Mouse (Mus musculus) kidney, postnatal 10 days (tissue): ENCODE results near the gene Unc80.

Experiments
- DNase-seq: peaks from one replicate; pipeline ENCODE4 v3.0.0; 2021; ENCODE audit warnings: mixed read lengths

Unc80 gene

GRCm38 (mm10) chr1:66467821-66468703 lies at the start of gene Unc80:
TSS of gene Unc80 (plus strand) at chr1:66468367.
- DNase-seq, result peak; percentile 80

GRCm38 (mm10) chr1:66426073-66426472 lies 42.1 kb upstream of the Unc80 start:
- no peak for DNase-seq

- DNase-seq, result no peak
Measured at GRCm38 (mm10) chr1:66430962-66431361, 37.2 kb upstream of the Unc80 start.

- no peak for DNase-seq
Measured at GRCm38 (mm10) chr1:66431472-66431871, 36.7 kb upstream of the Unc80 start.

DNA sequence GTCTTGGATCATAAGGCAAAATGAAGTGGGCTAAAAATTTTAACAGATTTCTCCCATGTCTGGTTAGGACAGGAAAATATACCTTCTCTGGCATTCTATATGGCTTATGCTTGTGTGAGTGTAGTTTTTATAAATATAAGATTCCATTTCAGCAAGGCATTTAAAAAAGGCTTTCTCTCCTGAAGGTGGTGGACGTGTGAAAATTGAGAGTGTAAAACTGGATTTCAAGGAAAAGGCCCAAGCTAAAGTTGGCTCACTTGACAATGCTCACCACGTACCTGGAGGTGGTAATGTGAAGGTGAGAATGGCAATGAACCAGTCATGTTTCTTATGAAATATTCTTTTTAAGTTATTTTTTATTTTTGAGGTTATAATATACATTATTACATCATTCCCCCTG lies 30.1 kb upstream of the Unc80 start:
- DNase-seq, result no peak

DNA sequence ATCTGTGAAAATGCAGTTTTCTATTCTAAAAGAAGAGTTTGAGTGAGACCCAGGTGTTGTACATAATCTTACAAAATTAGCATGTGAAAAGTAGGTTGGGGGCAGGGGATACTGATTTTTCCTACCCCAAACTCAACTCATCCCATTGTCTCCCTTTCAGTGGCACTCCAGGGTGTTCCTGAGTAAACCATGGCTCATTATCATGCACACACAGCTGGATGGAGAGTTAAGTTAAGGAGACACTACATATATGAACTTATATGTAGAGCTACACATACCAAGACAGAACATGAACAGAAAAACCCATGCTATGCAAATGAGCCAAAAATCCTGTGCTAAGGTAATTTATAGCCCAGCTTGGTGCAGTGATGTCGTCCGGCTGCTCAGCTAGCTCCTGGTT lies 25.2 kb upstream of the Unc80 start:
- DNase-seq, result no peak

DNA sequence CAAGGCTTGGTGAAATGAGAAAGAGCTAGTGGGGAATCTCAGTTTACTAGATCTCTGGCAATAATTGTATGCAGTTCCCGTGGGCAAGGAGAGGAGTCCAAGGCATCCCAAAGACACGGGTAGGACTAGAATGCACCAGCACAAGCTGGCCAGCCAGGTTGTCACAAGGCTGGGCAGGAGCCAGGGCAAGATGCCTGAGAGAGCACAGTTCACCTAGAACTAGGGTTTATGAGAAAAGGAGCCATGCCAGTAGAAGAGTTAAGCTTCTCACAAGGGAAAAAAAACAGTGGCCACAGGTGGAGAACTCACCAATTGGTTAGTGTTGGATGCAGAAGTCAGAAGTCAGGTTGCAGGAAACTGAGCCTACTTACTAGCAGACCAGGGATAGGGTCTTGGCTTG lies 18.7 kb upstream of the Unc80 start:
- no peak for DNase-seq

DNA sequence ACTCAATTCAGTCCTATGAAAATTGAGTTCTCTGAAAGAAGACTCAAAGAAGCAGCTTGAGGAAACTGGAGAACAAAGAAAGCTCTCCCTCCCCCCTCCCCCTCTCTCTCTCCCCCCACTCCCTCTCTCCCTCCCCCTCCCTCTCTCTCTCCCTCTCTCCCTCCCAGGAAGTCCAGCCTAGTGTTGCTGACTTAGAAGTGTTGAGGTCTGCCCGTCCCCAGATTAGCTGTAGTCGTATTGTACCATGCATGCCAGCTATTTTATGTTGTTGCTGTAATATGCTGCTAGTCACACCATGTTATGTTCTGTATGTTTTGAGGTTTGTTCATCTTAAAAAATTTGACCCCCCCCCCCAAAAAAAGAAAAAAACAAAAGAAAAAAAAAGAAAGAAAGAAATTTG lies 11.6 kb upstream of the Unc80 start:
- DNase-seq, result no peak

- DNase-seq, result no peak
Measured at GRCm38 (mm10) chr1:66457747-66458146, 10.4 kb upstream of the Unc80 start.

GRCm38 (mm10) chr1:66459394-66459793 lies 8.8 kb upstream of the Unc80 start:
- no peak for DNase-seq

GRCm38 (mm10) chr1:66460850-66461249 lies 7.3 kb upstream of the Unc80 start:
- no peak for DNase-seq

- no peak for DNase-seq
Measured at GRCm38 (mm10) chr1:66468704-66469020, 495 bp downstream of the Unc80 start.

DNA sequence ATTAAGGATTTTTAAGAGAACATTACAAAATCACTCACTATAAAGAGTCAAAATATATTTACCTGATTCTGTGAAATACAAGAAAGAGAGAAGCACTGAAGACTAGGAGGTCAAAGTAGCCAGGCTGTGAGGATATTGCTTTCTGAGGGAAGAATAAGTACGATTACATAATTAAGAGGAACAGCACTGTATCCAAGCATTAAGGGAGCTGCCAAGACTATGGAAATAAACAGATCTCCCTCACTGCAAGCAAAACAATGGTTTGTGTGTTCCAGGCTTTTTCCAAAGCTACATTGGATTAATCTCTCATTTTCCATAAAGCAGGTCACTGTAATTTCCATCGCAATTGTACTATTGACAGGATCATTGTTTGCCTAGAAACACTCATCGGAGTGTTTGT lies 14.6 kb downstream of the Unc80 start:
- DNase-seq, result no peak

DNA sequence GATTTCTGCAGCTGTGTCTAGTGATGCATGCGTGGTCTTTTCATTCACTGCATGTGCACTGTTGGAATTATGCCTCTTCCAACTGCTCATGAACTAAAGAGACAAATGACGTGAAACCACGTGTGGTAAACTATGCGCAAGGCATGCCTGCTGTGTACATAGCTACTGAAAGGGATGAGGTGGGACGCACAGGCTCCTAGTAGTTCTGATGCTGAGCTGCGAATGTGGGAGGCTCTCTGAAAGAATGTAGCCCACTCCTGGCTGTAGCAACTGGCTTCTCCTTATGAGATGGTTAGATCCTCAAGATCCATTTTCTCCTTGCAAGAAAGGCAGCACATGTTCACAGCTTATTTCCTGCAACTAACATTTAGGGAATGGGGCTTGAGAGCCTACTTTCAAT lies 24.9 kb downstream of the Unc80 start:
- no peak for DNase-seq

DNA sequence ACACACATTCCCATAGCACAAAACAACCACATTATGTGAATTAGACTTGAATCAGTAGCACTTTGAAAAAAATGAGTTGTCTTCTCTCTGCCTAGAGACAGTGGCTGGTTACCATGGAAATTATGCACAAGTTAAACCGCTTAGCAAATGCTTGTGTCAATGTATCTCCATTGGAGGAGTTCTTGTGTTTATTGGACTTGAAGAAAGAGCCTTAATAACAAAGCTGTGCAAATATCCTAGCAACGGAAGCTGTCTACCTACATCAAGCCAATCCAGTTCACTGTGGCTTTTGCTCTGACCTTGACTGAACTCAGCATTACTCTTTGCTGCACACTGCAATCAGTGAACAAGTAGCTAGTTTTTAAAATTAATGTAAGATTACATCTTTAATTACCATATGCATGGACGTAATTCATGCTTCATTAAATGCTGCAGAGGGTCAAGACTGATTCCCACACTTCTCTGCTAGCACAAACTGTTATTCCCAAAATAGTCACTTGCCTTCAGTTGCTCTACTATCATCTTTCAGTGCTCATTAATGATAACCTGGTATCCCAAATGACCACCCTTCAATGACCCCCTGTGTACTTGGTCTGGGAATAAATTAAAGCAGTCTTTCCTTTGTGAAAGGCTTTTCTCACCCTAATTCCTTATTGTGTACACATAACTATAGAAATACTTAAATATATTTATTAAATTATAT lies 27.3 kb downstream of the Unc80 start:
- no peak for DNase-seq

- DNase-seq, result no peak
Measured at GRCm38 (mm10) chr1:66550812-66551211, 82.6 kb downstream of the Unc80 start.

DNA sequence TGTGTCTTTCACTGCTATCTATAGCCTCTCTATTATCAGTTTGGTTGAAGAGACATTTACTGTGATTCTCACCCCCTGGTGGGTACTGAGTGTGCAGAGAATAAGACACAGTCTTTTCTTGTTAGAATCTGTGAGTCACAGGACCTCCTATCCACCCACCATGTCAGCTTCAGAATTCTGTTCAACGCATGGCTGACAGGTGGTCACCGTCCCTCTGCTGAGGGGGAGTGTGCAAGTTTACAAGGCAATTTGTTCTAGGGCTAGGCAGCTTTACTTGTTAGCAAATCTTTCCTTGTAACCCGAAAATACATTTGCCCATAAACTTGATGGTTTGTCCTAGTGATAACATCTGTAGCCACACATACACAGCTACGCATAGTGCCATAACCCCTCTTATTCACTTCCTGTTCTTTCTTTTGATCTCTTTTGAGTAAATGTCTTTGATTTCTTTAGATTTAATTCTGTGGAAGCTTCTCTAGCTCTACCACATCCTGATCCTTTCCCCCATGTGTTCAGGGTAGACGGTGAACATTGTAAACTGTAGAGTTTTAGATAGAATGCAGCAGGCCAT lies 84.3 kb downstream of the Unc80 start:
- no peak for DNase-seq

DNA sequence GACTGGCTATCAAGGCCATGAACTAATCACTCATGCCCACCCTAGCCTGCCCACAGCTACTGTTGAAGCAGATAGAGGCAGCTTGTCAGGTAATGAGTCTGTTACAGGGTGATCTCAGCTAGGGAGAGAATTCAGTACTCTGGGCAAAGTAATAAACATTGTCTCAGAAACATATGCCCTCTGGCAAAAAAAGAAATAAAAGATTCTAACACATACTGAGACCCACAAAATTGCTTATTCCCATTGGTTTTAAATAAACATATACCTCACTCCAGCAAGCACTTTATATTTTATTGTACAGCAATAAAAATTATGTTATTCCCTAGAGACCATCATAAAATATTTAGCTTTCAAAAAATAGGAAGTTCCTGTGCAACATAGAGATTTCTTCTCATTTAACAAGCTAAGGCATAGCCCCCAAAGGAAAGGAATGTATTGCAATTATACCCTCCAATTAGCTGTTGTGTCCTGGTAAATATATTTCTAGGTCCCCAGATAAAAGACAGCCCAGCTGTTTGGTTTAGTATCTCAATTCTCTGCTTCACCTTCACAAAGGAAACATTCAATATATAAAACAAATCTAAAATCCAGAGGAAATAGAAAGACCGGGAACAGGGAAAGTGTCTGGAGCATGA lies 93.6 kb downstream of the Unc80 start:
- no peak for DNase-seq

GRCm38 (mm10) chr1:66562332-66562731 lies 94.2 kb downstream of the Unc80 start:
- DNase-seq, result no peak

DNA sequence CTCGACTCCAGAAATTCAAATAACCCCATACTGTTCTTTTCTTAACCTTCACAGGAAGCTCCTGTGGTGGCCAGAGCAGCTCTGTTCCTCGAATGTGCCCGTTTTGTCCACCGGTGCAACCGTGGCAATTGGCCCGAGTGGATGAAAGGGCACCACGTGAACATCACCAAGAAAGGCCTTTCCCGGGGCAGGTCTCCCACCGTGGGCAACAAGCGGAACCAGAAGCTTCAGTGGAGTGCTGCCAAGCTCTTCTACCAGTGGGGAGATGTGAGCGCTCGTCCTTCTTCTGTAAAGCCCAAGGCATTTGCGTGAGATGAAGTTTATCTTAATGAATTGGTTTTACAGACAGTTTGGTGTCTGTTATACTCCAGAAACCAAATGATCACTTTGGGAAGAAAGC lies 101.6 kb downstream of the Unc80 start:
- DNase-seq, result no peak

GRCm38 (mm10) chr1:66597163-66597788 lies 129.1 kb downstream of the Unc80 start:
- no peak for DNase-seq

- no peak for DNase-seq
Measured at GRCm38 (mm10) chr1:66608304-66608703, 140.1 kb downstream of the Unc80 start.

DNA sequence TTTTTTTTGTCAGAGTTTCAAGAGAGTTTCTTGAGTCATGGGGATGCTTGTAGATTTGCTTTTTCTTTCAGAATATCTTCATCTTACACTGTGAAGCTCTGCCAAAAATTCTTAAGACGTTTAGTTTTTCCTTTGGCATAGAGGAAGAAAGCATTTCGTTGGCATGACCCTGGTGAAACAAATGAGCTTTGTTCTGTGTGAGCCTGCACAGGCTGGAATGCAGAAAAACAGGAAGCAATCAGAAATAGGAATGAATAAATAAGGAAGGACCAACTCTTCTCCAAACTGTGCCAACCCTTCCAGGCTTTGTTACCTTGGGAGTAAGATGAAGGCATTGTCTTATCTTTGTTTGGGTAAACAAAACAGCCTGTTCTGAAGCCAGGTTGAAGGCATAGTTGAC lies 149.0 kb downstream of the Unc80 start:
- no peak for DNase-seq
